Mouse (Mus musculus) forebrain, embryonic 13.5 days (tissue): ENCODE measurements around the gene Lmod3. TPM values are rescaled to one million over a fixed set of nuclear protein-coding genes. Genes with fewer than 3 reads are reported as not detected.
A peak's percentile ranks its signal among the peaks of the same experiment; 100 is the strongest.

Source experiments
- ATAC-seq: fragments of 200-750 bp; cut with Nextera tagmentation; 2 replicates; pipeline ENCODE4 v1.8.0; 2017
- H3K27ac ChIP-seq: fragments of 300-500 bp; sonication (generic); 2 replicates; pipeline ENCODE4 v1.5.1; 2015; ENCODE audit warnings: inconsistent platforms, mild to moderate bottlenecking, moderate library complexity
- H3K27me3 ChIP-seq: fragments of 300-500 bp; sonication (generic); 2 replicates; pipeline ENCODE4 v1.6.1; 2015; ENCODE audit warnings: mild to moderate bottlenecking, inconsistent platforms
- H3K36me3 ChIP-seq: fragments of 300-500 bp; sonication (generic); 2 replicates; pipeline ENCODE4 v1.6.1; 2015; ENCODE audit warnings: mild to moderate bottlenecking, inconsistent platforms; ENCODE audit not compliant: poor library complexity, severe bottlenecking
- H3K4me1 ChIP-seq: fragments of 300-500 bp; sonication (generic); 2 replicates; pipeline ENCODE4 v1.6.1; 2015; ENCODE audit warnings: inconsistent platforms
- H3K4me2 ChIP-seq: fragments of 300-500 bp; sonication (generic); 2 replicates; pipeline ENCODE4 v1.6.1; 2015; ENCODE audit warnings: inconsistent platforms, mild to moderate bottlenecking, moderate library complexity
- H3K4me3 ChIP-seq: fragments of 300-500 bp; sonication (generic); 2 replicates; pipeline ENCODE4 v1.5.1; 2015; ENCODE audit warnings: mild to moderate bottlenecking, inconsistent platforms
- H3K9ac ChIP-seq: fragments of 300-500 bp; sonication (generic); 2 replicates; pipeline ENCODE4 v1.6.1; 2015; ENCODE audit warnings: mild to moderate bottlenecking, inconsistent platforms
- H3K9me3 ChIP-seq: fragments of 300-500 bp; sonication (generic); replicated peaks from 2 replicates; pipeline ENCODE4 v1.6.1; 2016; ENCODE audit warnings: inconsistent platforms
- WGBS: fragments of 180-500 bp; shearing (Covaris S2); methylation state at CpG from one replicate; pipeline ENCODE4 v1.1.7; 2015; 5-methylcytosine and 5-hydroxymethylcytosine counted together
- polyA plus RNA-seq: library from polyadenylated mRNA; unstranded; fragments of >200 nt; fragmentation: Nextera tagmentation; extraction: Ambion mirVana; gene quantifications from 2 replicates; pipeline ENCODE4 v1.2.1, GENCODE M21; 2015

Gene Lmod3
- polyA plus RNA-seq, 1 experiment from 2014 or later = not detected

- Histone ChIP-seq H3K27me3 (no peaks in the 10 kb centered on the region), H3K36me3 (0 out of 2 replicates have a peak, but pooled peaks cover 2% of the 10 kb centered on the region), H3K4me3 (peak overlapping the region; percentile 97), H3K27ac (peak overlapping the region; percentile 86), H3K4me2 (peak overlapping the region; percentile 76), H3K4me1 (peaks cover 19% of the 10 kb centered on the region), H3K9ac (peak overlapping the region; percentile 98), H3K9me3 (no peaks in the 10 kb centered on the region)
- 0% methylated on average over 15 of the region's 16 CpGs for WGBS
- ATAC-seq = peak; percentile 48
Observed at GRCm38 (mm10) chr6:97204952-97205351, 47.6 kb downstream of the Lmod3 start.

- Histone ChIP-seq H3K27me3 (no peaks in the 10 kb centered on the region), H3K36me3 (0 out of 2 replicates have a peak, but pooled peaks cover 2% of the 10 kb centered on the region), H3K9ac (peak overlapping the region; percentile 98), H3K9me3 (no peaks in the 10 kb centered on the region), H3K4me3 (peak overlapping the region; percentile 97), H3K4me1 (peaks cover 19% of the 10 kb centered on the region), H3K4me2 (peak overlapping the region; percentile 76), H3K27ac (no peak overlapping the region)
- WGBS = 19% methylated on average over 9 of the region's 9 CpGs
- ATAC-seq = no peak
Observed at GRCm38 (mm10) chr6:97204252-97204869, 48.2 kb downstream of the Lmod3 start.

- 95% methylated on average over 3 of the region's 3 CpGs for WGBS
- no peak overlapping the region for H3K9ac ChIP-seq
- H3K4me1 ChIP-seq = peaks cover 19% of the 10 kb centered on the region
Observed at GRCm38 (mm10) chr6:97202477-97202876, 50.1 kb downstream of the Lmod3 start.

GRCm38 (mm10) chr6:97200437-97200836, 52.1 kb downstream of the Lmod3 start:
- peaks cover 31% of the 10 kb centered on the region for H3K36me3 ChIP-seq
- H3K4me1 ChIP-seq = peaks cover 19% of the 10 kb centered on the region
- no peak for ATAC-seq
- 65% methylated on average over 3 of the region's 3 CpGs for WGBS
- no peak overlapping the region for H3K4me3 ChIP-seq
- no peak overlapping the region for H3K9ac ChIP-seq
- H3K27ac ChIP-seq = no peak overlapping the region
- no peak overlapping the region for H3K4me2 ChIP-seq
- H3K27me3 ChIP-seq = no peaks in the 10 kb centered on the region
- H3K9me3 ChIP-seq = no peaks in the 10 kb centered on the region

More at GRCm38 (mm10) chr6:97202477-97202876, 50.1 kb downstream of the Lmod3 start:
- Histone ChIP-seq H3K4me3 (no peak overlapping the region), H3K27ac (no peak overlapping the region), H3K36me3 (peaks cover 12% of the 10 kb centered on the region), H3K4me2 (no peak overlapping the region), H3K9me3 (no peaks in the 10 kb centered on the region), H3K27me3 (no peaks in the 10 kb centered on the region)
- no peak for ATAC-seq

Other genes starting within 250 kb of the Lmod3 start
- 0.52 and 1.1 TPM in 2 replicates for gene Fam19a4, start 192.3 kb downstream of the Lmod3 start, polyA plus RNA-seq
- 5.6 and 7.2 TPM in 2 replicates for gene Eogt, start 103.6 kb downstream of the Lmod3 start, polyA plus RNA-seq
- gene Tmf1, start 73.6 kb downstream of the Lmod3 start, polyA plus RNA-seq = 41.0 and 43.1 TPM in 2 replicates
- 97.9 and 99.9 TPM in 2 replicates for gene Uba3, start 47.1 kb downstream of the Lmod3 start, polyA plus RNA-seq
- gene Arl6ip5, start 42.1 kb downstream of the Lmod3 start, polyA plus RNA-seq = 81.1 and 83.9 TPM in 2 replicates